Mouse (Mus musculus) intestine, embryonic 16.5 days (tissue): ENCODE data around the gene Adora2b. TPM values are rescaled to one million over a fixed set of nuclear protein-coding genes. Genes with fewer than 3 reads are reported as not detected.

Source experiments
- ATAC-seq: fragments of 200-750 bp; cut with Nextera tagmentation; 2 replicates; pipeline ENCODE4 v1.8.0; 2017; ENCODE audit warnings: moderate TSS enrichment, moderate library complexity
- H3K27ac ChIP-seq: fragments of 300-500 bp; sonication (generic); 2 replicates; pipeline ENCODE4 v1.5.1; 2014; ENCODE audit warnings: mild to moderate bottlenecking, low read length
- H3K27me3 ChIP-seq: fragments of 300-500 bp; sonication (generic); replicated peaks from 2 replicates; pipeline ENCODE4 v1.6.1; 2014; ENCODE audit warnings: low read length, control low read depth, mixed read lengths; ENCODE audit not compliant: control insufficient read depth, insufficient read depth
- H3K36me3 ChIP-seq: fragments of 300-500 bp; sonication (generic); 2 replicates; pipeline ENCODE4 v1.6.1; 2014; ENCODE audit warnings: low read length, control low read depth; ENCODE audit not compliant: control insufficient read depth, insufficient read depth
- H3K4me1 ChIP-seq: fragments of 300-500 bp; sonication (generic); 2 replicates; pipeline ENCODE4 v1.6.1; 2014; ENCODE audit warnings: low read length, control low read depth, mixed read lengths; ENCODE audit not compliant: control insufficient read depth, insufficient read depth
- H3K4me2 ChIP-seq: fragments of 300-500 bp; sonication (generic); 2 replicates; pipeline ENCODE4 v1.6.1; 2014; ENCODE audit warnings: low read depth, low read length, control low read depth
- H3K4me3 ChIP-seq: fragments of 300-500 bp; sonication (generic); 2 replicates; pipeline ENCODE4 v1.5.1; 2014; ENCODE audit warnings: mild to moderate bottlenecking, low read length
- H3K9ac ChIP-seq: fragments of 300-500 bp; sonication (generic); 2 replicates; pipeline ENCODE4 v1.6.1; 2014; ENCODE audit warnings: low read depth, low read length
- H3K9me3 ChIP-seq: fragments of 300-500 bp; sonication (generic); 2 replicates; pipeline ENCODE4 v1.6.1; 2016; ENCODE audit warnings: low read length, control low read depth; ENCODE audit not compliant: control insufficient read depth
- WGBS: fragments of 180-500 bp; shearing (Covaris S2); extraction: QIAGEN DNeasy Blood & Tissue Kit; methylation state at CpG from one replicate; pipeline ENCODE4 v1.1.7; 2014; 5-methylcytosine and 5-hydroxymethylcytosine counted together
- polyA plus RNA-seq: library from polyadenylated mRNA; unstranded; fragments of >200 nt; fragmentation: Nextera tagmentation; extraction: Ambion mirVana; gene quantifications from 2 replicates; pipeline ENCODE4 v1.2.1, GENCODE M21; 2015

Adora2b gene
- polyA plus RNA-seq, 1 experiment from 2014 or later, result 9.7 TPM

DNA sequence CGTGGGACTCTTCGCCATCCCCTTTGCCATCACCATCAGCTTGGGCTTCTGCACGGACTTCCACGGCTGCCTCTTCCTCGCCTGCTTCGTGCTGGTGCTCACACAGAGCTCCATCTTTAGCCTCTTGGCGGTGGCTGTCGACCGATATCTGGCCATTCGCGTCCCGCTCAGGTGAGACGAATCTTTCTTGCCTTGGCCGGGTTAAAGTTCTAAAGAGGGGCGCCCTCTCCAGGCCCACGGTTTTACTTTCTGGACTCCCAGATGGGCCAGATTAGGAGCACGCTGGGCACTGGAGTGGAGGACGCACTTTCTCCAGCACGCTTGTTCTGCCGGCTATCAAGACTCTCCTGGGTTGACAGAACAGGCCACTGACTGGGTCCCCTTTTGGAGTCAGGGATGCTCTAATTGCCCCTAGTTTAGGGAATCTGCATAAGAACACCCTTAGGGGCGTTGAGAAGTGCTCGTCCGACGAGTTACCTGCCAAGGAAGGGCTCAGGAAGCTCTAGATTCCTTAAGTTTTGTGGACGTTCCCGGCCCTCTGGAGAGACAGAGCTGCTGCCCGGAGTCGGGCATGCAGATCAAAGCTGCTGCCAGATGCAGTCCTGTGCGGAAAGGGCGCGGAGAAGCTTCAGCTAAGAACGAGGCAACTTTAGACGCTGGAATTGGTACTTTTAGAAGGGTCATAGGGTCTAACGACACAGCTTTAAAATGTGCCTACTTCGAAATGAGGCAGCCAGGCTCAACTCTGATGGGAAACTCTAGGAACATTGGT is 668 bp downstream of the Adora2b start:
- 6% methylated on average over 35 of the region's 35 CpGs for WGBS
- Histone ChIP-seq H3K9me3 (0 out of 2 replicates have a peak, but pooled peaks cover 3% of the 10 kb centered on the region), H3K27ac (no peak overlapping the region), H3K4me2 (peak overlapping the region; percentile 94), H3K27me3 (no peaks in the 10 kb centered on the region; the same call in 1 of the 2 replicates), H3K36me3 (no peaks in the 10 kb centered on the region), H3K9ac (peak overlapping the region; percentile 71), H3K4me3 (peak overlapping the region; percentile 67), H3K4me1 (peaks cover 18% of the 10 kb centered on the region)
- peak; percentile 47 for ATAC-seq

DNA sequence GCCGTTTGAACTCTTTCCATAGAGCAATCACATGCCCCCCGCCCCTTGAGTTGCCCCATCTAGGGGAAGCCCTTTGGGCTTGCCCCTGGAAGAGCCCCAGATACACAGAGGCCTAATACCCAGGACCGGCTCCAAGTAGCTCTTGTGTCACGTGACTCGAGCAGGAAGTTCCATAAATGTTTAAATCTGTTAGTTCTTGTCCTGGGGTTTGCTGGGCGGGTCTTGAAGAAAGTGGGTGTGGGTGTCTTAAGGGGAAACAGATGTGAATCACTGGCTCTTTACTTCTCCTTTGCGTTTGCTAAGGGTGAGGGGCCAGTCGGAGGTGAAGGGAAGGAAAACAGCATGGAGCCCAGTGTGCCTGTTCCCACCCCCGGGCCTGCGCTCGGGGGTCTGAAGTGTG is 2.3 kb downstream of the Adora2b start:
- peak; percentile 24; the same call in 1 of the 2 replicates for ATAC-seq
- H3K27ac ChIP-seq, result no peak overlapping the region

DNA sequence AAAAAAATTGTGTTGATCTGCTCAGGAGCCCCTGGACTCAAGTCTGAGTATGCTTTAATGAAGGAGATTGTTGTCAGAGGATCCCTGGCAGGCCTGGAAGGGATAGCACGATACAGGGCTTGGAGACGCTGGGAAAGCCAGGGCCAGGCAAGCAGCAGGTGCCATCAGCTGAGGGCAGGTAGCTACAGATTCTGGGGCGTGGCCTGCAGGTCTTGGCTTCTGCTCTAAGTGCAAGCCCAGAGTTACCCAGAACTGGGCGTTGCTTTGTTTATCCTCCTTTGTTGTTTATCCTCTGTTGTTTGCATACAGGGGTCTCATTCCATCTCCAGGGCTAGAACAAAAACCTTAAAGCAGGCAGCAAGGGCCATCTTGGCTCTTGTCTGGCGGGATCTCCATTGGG is 4.6 kb downstream of the Adora2b start:
- WGBS, result 68% methylated on average over 5 of the region's 5 CpGs
- Histone ChIP-seq H3K27ac (no peak overlapping the region), H3K9me3 (no peaks in the 10 kb centered on the region), H3K27me3 (no peaks in the 10 kb centered on the region; the same call in 1 of the 2 replicates), H3K4me2 (no peak overlapping the region), H3K4me3 (no peak overlapping the region), H3K4me1 (peaks cover 18% of the 10 kb centered on the region), H3K9ac (no peak overlapping the region), H3K36me3 (no peaks in the 10 kb centered on the region)
- no peak for ATAC-seq

More for the DNA sequence above, 2.3 kb downstream of the Adora2b start:
- Histone ChIP-seq H3K4me3 (peak overlapping the region; percentile 6; the same call in 1 of the 2 replicates), H3K9ac (peak overlapping the region; percentile 2; the same call in 1 of the 2 replicates), H3K4me1 (peaks cover 18% of the 10 kb centered on the region), H3K9me3 (no peaks in the 10 kb centered on the region), H3K36me3 (no peaks in the 10 kb centered on the region), H3K27me3 (no peaks in the 10 kb centered on the region; the same call in 1 of the 2 replicates), H3K4me2 (peak overlapping the region; percentile 94; the same call in 1 of the 2 replicates)
- 40% methylated on average over 11 of the region's 11 CpGs for WGBS

DNA sequence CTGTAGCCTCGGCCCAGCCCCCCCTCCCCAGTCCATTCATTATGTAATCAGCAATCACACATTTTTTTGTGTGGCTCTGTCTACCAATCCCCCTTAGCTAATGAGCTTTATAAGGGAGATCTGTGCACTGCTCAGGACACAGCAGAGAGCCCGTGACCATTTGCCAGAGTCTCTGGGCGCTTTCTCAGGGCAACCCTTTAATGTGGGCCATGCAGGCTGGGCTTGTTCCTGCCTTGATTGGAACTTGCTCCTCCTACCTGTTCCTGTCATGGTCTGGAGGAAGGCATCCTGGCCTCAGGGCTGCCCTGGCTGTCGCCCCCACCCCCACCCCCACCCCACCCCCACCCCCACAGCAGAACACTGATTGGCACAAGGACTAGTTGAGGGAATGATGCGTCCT is 10.4 kb downstream of the Adora2b start:
- 65% methylated on average over 5 of the region's 5 CpGs for WGBS
- no peak for ATAC-seq
- no peak overlapping the region for H3K4me2 ChIP-seq

DNA sequence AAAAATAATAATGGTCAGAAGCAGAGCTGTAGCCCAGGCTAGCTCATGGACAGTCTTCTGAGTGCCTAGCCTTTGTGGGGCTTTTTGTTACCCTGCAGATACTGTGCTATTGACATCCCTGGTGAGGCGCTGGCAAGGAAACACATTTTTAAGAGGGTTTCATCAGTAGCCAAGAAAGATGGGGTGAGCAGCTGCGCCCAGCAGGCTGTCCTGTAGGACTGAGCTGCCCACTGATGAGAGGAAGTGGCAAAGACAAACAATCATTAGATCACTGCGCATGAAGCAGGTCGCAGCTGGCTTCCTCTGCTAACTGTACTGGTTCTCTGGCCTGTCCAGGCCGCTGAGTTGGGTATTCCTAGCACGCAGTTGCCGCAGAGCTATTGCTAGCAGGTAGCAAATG is 14.8 kb downstream of the Adora2b start:
- no peaks in the 10 kb centered on the region for H3K36me3 ChIP-seq
- no peaks in the 10 kb centered on the region for H3K9me3 ChIP-seq
- no peak overlapping the region for H3K27ac ChIP-seq
- no peak overlapping the region for H3K4me2 ChIP-seq
- no peaks in the 10 kb centered on the region for H3K27me3 ChIP-seq
- H3K9ac ChIP-seq, result no peak overlapping the region
- H3K4me3 ChIP-seq, result no peak overlapping the region
- peaks cover 15% of the 10 kb centered on the region; the same call in 1 of the 2 replicates for H3K4me1 ChIP-seq
- 41% methylated on average over 7 of the region's 7 CpGs for WGBS
- ATAC-seq, result no peak

More for the DNA sequence above, 10.4 kb downstream of the Adora2b start:
- Histone ChIP-seq H3K36me3 (no peaks in the 10 kb centered on the region), H3K27ac (no peak overlapping the region), H3K9ac (no peak overlapping the region), H3K27me3 (no peaks in the 10 kb centered on the region), H3K4me1 (peaks cover 13% of the 10 kb centered on the region; the same call in 1 of the 2 replicates), H3K9me3 (no peaks in the 10 kb centered on the region), H3K4me3 (no peak overlapping the region)

DNA sequence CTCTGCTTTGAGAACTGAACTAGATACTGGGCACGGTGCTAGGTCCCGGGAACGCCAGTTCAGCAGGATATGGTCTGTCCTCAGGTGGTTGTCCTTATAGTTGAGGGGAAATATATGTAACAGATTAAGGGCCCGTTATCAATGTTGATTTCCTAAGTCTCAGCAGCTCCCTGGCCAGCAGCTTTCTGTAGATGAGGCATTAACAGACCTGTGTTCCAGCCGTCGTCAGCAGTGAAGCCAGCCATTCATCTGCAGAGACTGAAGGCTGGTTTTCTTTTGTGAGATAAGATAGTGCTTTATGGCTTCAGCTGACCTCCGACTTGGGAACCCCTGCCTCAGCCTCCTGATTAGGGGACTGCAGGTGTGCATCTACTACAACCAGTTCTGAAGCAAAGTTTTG is 15.2 kb downstream of the Adora2b start:
- peak; percentile 82 for ATAC-seq
- WGBS, result 30% methylated on average over 7 of the region's 7 CpGs
- peaks cover 18% of the 10 kb centered on the region; the same call in 1 of the 2 replicates for H3K4me1 ChIP-seq
- H3K36me3 ChIP-seq, result no peaks in the 10 kb centered on the region
- H3K27me3 ChIP-seq, result no peaks in the 10 kb centered on the region
- H3K4me2 ChIP-seq, result no peak overlapping the region
- no peak overlapping the region for H3K9ac ChIP-seq
- H3K9me3 ChIP-seq, result no peaks in the 10 kb centered on the region
- H3K4me3 ChIP-seq, result no peak overlapping the region
- H3K27ac ChIP-seq, result no peak overlapping the region

DNA sequence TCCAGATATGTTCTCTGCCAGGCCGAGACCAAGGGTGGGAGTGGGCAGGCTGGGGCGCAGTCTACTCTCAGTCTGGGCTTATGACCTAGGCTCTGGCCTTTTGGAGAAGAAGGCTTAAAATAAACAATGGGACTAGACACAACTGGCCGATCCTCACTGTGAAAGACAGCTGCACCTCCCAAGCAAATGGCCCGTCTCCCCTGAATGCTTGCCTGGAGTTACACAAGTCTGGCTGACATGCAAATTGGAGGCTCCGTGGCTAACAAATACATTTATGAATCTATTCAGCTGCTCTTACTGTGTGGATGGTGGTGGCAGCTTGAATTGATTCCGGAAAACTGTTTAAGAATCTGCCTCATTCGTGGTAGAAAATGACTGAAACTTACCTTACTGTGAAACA is 16.9 kb downstream of the Adora2b start:
- 76% methylated on average over 7 of the region's 7 CpGs for WGBS

DNA sequence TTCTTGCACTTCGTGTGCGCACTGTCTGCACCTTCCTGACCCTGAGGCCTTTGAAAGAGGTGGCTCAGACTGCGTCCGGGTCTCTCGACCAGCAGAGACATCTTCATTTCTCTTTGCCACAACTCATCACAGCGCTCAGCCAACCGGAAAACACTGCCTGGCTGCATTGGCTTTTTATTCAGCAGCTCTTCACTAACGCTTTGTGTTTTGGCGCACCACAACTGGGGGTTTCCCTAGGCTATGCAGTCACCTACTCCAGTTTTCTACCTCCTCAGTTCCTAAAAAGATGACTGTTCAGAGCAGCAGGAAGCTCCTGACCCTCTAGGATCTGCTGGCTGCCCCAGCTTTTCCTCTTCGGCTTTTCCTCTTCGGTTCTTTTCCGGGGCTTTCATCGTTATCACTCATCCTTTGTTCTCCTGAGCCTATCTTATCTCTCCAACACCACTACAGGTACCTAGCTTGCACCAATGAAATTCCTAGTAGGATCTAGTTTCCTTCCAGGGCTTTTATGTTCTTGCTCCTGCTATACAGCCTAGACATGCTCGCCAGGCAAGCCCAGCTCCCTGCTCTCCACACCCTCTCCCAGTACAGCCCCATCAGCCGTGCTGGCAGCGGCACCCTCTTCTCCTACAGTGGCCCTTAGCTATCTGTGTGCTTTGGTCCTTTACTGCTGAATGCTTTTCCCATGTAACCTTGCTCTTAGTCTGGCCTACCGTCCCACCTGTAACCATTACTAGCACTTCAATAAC is 17.9 kb downstream of the Adora2b start:
- no peaks in the 10 kb centered on the region for H3K27me3 ChIP-seq
- H3K4me2 ChIP-seq, result no peak overlapping the region
- peak; percentile 58 for ATAC-seq
- H3K36me3 ChIP-seq, result no peaks in the 10 kb centered on the region
- H3K9me3 ChIP-seq, result no peaks in the 10 kb centered on the region
- H3K4me1 ChIP-seq, result peaks cover 14% of the 10 kb centered on the region; the same call in 1 of the 2 replicates
- no peak overlapping the region for H3K4me3 ChIP-seq
- 0 out of 2 replicates have a peak overlapping the region, but pooled peaks have one; percentile 26 for H3K27ac ChIP-seq
- H3K9ac ChIP-seq, result no peak overlapping the region
- 64% methylated on average over 17 of the region's 17 CpGs for WGBS

More for the DNA sequence above, 16.9 kb downstream of the Adora2b start:
- no peaks in the 10 kb centered on the region for H3K9me3 ChIP-seq
- ATAC-seq, result no peak
- no peak overlapping the region for H3K4me3 ChIP-seq
- peaks cover 17% of the 10 kb centered on the region; the same call in 1 of the 2 replicates for H3K4me1 ChIP-seq
- no peak overlapping the region for H3K27ac ChIP-seq
- no peaks in the 10 kb centered on the region for H3K27me3 ChIP-seq
- no peak overlapping the region for H3K9ac ChIP-seq
- no peak overlapping the region for H3K4me2 ChIP-seq
- no peaks in the 10 kb centered on the region for H3K36me3 ChIP-seq

DNA sequence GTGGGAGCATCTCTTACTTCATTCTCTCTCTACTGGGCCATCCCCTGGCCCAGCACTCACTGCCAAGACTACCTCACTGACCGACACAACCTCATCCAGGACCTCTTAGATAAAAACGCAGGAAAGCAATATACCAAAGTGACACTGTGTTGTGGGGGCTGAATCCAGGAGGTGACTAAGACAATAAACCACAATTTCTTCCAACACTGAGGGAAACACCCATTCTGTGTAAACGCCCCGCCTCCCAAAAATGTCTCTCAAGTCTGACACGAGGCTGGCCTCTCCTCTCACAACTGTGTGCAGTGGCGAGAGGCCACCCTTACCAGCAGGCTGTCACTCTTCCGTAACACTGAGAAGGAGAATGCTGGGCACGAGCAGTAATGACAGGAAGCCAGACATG is 19.6 kb downstream of the Adora2b start:
- Histone ChIP-seq H3K9me3 (no peaks in the 10 kb centered on the region), H3K4me2 (no peak overlapping the region), H3K4me3 (no peak overlapping the region), H3K27me3 (no peaks in the 10 kb centered on the region), H3K9ac (no peak overlapping the region), H3K27ac (no peak overlapping the region), H3K36me3 (no peaks in the 10 kb centered on the region), H3K4me1 (peaks cover 12% of the 10 kb centered on the region; the same call in 1 of the 2 replicates)
- no peak for ATAC-seq
- 62% methylated on average over 8 of the region's 8 CpGs for WGBS
